Mouse (Mus musculus) v-Abl transformed pro-B cells (cell line): ENCODE data around the gene Urm1.

Experiments
- in situ Hi-C, 2 experiments: fragments of 400-800 bp; cut with MboI; formaldehyde crosslinking; loops; one replicate each; pipeline ENCODE4 v1.15.1; 2025; ENCODE audit not compliant: unreplicated experiment in 2 of 2

The Urm1 gene

DNA sequence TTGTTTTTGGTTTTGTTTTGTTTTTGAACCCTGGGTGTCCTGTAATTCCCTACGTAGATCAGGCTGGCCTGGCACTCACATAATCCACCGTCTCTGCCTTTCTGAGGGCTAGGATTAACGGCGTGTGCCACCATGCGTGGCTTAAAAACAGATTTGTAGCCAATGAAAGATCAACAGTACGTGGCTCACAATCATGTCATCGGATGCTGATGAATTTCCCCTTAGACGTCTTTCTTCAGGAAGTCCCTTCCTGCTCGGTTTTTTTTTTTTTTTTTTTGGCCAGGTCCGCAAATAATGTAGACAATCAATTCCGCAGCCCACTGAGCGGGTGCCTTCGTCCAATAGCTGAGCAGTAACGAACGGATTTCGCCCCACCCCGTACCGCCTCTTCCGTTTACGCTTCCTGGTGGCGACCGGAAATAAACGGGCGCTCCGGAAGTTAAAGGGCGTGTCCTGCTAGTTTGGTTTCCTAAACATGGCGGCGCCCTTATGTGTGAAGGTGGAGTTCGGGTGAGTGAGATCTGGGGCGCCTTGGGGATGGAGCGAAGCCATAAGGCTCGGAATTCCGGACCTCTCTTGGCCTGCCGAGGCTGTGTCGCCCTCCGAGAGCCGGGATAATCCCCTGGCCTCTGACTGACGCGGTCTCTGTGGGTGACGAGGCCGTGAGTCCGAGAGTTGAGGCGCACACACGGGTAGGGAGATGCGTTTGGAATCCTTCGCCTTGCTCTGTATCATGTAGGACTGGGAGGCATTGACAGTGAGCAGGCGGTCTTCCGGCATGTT is 7.2 kb downstream of the Urm1 start:
- in situ Hi-C loops, result no loop called here

DNA sequence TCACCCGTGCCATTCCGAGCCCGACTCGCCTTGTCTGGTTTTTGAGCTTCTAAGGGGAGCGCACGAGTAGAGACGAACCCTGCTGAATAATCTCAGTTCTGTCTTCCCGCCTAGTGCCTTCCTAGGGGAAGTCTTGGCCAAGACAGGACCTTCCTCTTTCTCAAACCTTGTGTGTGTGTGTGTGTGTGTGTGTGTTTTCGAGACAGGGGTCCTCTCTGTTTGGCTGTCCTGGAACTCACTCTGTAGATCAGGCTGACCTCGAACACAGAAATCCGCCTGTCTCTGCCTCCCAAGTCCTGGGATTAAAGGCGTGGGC is 7.8 kb downstream of the Urm1 start:
- in situ Hi-C loops, result no loop called here

DNA sequence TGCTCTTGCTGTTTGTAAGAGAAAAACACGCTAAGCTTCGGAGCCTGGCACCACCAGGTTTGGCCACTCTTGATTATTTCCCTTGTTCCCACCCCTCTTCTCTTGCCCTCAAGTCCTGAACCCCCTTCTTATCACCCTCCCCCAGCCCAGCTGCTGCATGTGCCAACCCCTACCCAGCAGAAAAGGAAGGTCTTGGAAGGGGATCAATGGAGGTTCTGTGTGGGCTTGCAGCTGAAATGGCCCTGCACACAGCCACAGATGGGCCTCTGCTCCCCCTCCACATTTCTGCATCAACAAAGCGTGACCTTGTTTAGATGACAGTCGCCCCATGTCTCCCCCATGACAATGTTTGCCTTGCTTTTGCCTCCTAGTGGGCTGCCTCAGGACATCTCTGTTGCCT is 11.2 kb downstream of the Urm1 start:
- in situ Hi-C loops, result no loop called here

DNA sequence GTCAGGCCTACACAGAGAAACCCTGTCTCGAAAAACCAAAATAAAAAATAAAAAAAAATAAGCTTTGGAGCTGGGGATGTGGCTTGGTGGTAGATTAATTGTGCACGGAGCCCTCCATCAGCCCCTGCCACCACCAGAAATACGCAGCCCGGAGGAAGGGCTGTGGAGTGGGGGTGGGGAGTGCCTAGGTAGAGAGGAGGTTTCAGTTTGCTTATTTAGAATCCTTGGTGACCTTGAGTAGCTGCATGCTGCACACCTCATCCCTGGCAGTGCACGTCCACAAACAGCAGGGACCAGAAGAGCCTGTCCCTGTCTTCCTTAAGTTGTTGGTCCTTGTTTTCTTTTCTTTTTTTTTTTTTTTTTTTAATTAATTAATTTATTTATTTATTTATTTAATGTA is 13.9 kb downstream of the Urm1 start:
- in situ Hi-C loops, result no loop called here

DNA sequence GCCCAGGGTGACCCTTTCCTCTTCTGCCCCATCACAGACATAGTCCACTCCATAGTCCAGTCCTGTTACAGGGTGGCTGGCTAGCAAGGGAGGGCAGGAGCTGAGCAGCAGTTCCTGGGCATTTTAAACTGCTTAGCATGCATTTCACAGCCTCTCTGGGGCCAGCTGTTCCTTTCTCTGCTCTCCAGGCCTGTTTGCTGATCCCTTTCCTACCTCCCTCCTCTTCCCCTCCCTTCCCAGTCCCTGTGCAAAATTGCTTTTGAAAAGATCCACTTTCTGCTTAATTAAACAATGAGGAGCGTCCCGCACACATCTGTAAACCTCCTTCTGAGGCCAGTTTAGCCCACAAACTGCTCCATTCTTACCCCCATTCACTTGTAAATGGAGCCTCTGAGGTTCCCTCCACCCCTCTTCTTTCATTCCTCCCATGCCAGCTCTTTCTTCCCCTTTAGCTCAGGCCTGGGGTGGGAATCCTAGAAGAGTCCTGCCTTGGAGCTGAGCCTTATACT is 15.6 kb downstream of the Urm1 start:
- in situ Hi-C loops, result no loop called here

DNA sequence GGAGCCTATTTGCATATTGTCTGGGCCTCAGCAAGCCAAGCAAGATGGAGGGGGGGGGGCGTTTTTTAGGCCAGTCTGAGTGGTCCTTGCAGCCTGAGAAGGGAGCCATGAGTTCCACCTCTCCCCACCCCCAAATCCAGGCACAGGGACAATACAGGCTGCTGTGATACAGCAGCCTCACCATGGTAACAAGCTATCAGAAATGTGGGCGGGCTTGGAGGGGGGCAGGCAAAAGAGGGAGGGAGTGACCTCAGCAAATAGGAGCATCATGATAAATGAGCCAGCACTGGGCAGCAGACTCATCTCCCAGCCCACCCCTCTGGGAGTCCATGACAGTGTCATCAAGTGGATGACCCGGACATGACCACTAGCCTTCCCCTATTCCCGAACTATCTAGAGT is 19.6 kb downstream of the Urm1 start:
- in situ Hi-C loops, result no loop called here

DNA sequence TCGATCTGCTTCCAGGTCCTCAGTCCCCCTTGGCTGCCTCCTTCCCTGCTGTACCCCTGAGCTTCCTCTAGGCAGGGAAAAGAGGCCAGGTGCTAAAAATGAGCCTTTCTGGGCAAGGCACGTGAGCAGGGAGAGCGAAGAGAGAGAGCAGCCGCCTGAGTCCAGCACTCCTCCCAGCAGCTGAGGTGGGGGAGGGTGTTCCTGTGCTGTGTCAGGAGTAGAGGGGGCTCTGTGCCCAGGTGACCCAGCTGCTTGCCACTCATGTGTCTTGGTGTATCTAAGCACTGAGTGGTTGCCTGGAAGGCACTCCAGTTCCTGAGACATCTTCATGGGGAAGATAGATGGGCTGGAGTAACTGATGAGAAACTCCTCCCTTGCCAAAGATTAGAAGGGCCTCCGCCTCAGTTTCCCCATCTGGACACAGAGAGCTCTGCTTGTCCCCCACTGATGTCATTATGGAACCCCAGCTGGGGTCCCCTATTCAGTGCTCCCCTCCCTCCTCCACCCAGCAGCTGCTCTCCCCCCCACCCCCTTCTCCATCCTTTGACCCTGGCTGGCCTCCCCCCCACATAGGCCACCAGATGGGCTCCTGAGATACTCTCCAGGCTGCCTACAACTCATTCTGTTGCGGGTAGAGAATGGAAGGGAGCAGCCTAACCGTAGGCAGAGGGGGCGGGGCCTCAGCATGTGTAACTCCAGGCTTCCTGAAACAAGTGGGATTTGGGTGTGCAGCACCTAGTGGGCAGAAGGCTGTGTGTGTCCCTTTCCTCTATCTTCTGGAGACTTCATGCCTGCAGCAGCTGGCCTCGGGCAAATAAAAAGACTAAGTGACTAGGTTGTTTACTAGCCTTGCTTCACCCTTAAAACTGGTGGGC is 23.6 kb downstream of the Urm1 start:
- in situ Hi-C loops, result no loop called here

DNA sequence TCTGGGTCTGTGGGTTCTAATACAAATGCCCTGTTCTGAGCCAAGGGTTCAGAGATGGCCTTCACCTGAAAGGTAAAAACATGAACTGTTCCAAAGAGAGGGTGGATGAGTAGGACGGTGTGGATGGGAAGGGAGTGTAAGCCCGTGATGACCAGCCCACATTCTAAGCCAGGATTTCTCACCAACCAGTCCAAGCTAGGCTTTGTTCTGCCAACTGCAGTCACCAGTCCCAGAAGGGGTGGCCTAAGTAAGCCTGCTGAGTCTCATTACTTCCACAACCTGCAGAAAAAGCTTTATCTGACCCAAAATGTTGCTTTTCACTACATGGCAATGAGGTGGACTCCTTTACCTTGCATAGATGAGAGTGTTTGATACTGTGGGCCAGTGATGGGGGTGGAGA is 24.2 kb downstream of the Urm1 start:
- in situ Hi-C loops, result no loop called here

DNA sequence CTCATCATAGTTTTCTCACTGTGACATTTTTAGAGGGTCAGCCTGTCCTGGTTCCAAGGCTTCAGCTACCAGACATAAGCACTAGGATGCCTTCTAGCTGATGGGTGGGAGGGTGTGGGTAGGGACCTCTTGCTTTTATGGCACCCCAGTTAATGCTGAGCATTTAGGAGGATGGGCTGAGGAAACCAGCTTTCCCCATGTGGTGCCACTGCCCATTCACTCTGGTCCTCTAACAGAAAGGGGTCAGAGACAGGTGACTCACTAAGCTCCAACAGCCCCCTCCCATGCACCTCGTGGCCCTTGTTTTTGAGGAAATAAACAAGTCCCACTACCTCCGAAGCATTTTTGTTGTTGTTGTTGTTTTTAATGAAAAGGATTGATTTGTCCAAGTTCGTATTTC is 24.8 kb downstream of the Urm1 start:
- in situ Hi-C loops, result no loop called here

DNA sequence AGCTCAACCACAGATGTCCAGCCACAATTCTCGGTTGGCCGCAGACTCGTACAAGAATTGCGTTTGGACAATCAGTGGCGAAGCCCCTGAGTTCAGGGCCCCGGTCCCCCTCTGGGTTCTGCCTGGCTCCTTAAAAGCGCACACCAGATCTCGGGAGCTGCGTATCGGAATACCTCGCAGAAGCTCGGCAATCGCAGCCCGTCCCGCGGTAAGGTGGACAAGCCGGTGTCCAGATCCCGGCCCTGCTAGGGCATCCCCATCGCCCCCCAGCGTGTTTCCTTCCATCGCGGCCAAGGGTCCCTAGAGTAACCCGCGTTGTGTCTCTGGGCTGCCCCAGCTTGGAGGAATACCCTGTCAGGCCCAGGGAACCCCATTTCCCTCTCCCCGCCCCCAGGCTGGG is 25.8 kb downstream of the Urm1 start:
- in situ Hi-C loops, result no loop called here

DNA sequence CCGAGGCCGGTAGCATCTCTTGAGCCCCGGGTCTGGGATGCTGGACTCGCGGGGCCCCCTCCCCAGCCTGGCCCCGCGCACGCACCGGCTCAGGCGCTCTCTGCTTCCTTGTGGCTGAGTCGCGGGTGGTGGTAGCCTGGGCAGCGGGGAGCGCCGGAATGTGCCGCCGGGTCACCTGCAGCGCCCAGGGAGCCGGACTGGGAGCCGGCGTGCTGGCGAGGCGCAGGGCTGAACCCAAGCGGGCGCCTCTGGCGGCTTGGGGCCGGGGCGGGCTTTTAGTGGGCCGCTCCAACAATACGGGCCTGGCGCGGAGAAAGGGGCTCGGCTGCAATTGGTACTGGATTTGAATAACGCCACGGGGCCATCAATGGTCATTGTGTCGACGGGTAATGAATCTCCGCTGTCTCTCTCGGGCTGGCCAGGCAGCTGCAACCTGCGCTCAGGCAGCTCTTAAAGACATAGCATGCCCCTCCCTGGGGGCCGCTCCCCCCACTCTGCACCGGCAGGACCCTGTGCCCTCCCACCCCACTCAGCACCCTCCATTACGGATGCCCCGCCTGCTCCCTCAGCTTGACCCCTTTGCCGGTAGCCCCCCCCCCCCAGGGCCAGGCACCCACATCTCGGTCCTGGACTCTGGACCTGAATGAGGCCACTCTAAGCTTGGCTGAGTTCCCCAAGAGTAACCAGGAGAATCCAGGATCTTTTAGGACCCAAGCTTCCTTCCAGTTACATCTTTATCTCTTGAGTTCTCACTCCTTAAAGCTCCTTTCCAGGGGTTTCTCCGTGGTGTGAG is 26.4 kb downstream of the Urm1 start:
- in situ Hi-C loops, result no loop called here

DNA sequence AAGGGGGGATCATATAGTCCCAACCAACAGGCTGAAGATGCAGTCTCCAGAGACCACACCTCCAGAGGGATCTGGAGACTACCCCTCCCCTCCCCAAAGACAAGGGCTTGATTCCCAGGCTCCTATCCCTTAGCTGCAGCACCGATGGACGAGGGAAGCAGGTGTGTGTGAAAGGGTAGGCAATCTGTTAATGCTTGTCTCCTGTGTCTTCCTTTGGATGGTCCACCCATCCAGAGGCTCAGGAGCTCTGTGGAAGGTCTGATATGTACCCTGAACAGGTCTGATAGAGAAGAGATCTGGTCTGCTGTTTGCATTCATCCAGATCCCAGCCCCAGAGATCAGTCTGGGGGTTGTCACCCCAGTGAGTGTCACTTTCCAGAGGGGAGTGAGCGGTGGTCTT is 27.0 kb downstream of the Urm1 start:
- in situ Hi-C loops, result no loop called here

DNA sequence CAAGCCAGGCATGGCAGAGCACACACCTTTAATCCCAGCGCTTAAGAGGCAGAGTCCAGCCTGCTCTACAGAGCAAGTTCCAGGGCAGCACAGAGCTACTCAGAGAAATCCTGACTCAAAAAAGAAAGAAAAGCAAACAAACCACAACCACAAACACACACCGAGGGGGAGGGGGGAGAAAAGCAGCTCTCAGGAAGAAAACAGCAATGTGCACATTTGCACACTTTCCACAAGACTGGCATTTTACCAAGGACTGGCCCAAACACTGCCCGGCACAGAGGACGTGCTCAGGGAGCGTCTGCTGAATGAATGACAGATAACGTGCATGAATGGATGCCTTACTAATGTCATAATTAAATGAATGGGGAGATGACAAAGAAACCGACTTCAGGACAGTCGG is 29.2 kb downstream of the Urm1 start:
- in situ Hi-C loops, result no loop called here

DNA sequence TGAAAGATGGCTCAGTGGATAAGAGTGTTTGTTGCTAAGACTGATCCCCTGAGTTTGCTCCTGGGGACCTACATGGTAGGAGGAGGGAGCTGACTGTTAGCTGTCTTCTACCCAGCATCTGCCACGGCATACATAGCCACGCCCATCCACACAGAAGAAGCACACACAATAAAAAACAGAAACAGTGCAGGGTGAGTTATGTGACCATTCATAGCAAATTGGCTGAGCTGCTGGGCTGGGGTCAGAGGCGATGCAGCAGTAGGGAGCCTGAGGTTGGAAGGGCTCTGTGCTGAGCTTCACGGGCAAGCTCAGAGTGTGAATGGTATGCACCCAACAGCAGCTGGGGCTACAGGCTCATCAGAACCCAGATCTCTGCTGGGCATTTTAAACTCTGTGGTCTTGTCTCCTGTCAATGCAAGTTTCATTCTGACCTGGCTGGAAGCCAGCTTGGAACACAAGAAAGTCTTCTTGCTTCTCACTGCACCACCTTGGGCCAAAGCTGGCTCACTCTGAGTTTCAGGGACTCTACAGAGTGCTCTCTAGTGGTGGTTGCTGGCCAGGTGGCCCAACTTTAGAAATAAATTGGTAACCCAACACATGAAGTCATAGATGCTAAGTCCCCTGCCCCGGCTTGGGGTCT is 30.1 kb downstream of the Urm1 start:
- in situ Hi-C loops, result no loop called here

DNA sequence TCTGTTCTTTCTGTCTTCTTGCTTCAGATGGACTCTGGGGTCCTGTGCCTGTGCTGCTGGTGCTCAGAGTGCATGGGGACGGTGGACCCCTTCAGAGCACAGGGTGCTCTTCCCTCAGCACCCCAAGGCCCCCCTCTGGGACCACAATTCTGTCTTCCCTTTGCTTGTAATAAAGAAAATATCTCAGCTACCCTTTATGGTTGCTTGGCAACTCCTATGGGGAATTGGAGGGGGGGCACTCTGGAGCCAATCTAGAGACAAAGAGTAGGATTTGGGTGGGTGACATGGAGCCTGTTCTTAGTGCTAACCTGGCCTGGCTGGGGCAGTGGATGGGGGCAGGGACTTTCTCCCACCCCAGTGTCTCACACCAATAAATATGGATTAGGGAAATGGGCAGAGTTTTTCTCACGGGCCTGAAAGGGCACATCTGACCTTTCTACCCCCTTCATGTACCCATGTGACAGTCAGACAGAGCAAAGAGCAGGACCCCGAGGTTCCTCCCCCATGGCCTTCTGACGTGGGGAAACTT is 33.1 kb downstream of the Urm1 start:
- in situ Hi-C loops, result no loop called here

DNA sequence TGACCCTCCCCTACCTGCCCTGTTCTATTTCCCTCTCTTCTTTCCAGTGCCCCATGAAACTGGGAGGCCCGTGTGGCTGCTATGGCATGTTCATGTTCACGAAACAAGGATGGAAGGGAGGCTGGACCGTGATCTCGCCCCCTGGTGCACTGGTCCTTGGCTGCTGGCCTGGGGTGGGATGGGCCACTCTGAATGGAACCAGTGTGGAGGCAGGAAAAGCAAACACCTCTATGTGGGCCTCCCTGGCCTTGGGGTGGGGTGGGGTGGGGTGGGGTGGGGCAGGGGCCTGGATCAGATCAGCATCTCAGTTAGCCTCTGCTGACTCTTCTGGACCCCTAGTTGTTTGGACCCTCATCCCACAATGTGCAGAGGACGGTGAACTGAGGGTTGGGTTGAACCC is 33.9 kb downstream of the Urm1 start:
- in situ Hi-C loops, result no loop called here

DNA sequence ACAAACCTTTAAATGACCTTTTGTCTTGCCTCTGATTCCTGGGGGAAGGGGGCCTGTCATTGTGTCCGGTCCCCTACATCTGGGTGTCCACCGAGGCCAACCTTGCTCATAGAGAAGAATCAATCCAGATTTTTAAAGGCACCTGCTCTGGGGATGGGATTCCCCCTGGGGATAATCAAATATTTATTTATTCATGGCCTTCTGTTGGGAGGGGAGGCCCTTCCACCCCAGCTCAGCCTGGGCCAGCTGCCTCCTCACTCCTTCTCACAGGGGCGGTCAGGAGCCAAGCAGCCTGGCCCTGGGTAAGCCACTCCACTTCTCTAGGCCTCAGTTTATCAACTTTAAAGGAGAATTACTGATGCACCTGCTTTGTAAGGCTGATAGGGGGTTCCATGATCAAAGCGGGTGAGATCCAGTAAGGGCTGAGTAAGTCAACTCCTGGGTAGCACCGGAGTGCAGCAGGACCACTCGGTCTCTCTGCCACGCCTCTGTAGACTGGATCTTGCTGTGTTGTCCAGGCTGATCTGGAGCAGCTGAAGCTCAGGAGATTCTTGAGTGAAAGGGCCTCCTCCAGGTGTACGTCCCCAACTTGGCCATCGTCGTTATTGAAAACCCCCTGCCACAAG is 35.8 kb downstream of the Urm1 start:
- in situ Hi-C loops, result loop anchor here (5.0 kb wide), 2 partner anchors 38 to 88 kb away; no protein-coding TSS in a partner anchor

DNA sequence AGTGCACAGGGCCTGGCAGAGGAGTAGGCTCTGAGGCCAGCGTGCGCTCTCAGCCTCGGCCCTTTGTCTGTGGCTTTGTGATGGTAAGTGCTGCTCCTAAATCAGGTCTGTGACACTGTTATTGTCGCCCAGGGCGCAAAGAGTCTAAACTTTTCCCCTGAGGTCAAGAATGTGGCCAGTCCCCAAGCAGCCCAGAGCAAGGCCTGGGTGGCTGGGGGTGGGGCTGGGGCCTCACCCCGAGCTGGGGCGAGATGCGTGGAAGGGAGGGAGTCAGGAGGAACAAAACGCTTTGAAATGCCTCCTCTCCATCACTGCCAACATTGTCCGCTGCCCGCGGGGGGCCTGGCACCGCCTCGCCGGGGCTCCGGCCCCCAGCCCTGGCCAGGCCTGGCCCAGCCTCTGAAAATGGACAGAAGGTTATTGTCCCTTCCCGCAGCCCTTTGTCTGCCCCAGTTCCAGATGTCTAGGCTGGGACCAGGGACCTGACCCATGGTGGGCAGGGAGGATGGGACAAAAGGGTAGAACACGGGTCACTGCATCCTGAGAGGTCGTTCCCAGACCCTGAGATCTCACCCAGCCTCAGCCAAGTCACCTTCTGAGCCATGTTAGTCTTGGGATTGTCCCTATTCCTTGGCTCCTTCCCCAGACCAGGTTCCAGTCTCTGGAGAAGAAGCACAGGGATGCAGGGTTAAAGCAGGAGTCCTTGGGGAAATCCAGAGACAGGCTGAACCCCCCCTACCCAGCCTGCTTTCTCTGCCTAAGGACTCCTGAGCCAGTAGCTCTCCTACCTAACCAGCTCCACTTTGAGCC is 36.8 kb downstream of the Urm1 start:
- in situ Hi-C loops, result loop anchor here (5.0 kb wide), 2 partner anchors 39 to 89 kb away; no protein-coding TSS in a partner anchor

DNA sequence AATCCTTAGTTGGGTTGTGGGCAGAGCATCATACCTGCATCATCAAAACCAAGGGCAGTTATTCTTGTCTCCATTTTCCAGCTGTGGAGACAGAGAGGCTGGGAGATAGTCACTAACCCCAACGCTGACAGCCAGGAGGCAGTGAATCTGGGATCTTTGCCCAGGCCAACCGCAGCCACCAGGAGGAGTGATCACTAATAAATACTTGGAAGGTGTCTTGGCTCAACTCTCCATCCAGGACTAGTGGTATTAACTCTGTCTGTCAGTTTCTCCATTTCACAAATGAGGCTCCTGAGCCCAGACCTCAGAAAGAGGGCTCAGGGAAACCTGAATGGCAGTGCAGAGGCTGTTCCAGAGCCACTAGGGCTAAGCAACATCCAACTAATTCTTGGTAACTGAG is 37.5 kb downstream of the Urm1 start:
- in situ Hi-C loops, result loop anchor here (5.0 kb wide), 2 partner anchors 40 to 90 kb away; no protein-coding TSS in a partner anchor
